Mouse (Mus musculus) kidney, adult 9 months (tissue): Measurements from ENCODE around the gene Mylk.

Source experiments
- DNase-seq: peaks from one replicate; pipeline ENCODE4 v3.0.0; 2022

The Mylk gene

GRCm38 (mm10) chr16:34855136-34855535, 110.1 kb downstream of the Mylk start:
- DNase-seq: no peak

- DNase-seq: no peak
These were observed 110.7 kb downstream of the Mylk start for GRCm38 (mm10) chr16:34855751-34856150.

- peak; percentile 90 for DNase-seq
These were observed 112.6 kb downstream of the Mylk start for GRCm38 (mm10) chr16:34857631-34858030.

- DNase-seq: no peak
These were observed 115.8 kb downstream of the Mylk start for GRCm38 (mm10) chr16:34860761-34861160.

- peak; percentile 93 for DNase-seq
These were observed 116.8 kb downstream of the Mylk start for GRCm38 (mm10) chr16:34861744-34862365.

GRCm38 (mm10) chr16:34865373-34865772, 120.4 kb downstream of the Mylk start:
- peak; percentile 36 for DNase-seq

- DNase-seq: peak; percentile 41
These were observed 122.2 kb downstream of the Mylk start for GRCm38 (mm10) chr16:34867217-34867616.

- DNase-seq: no peak
These were observed 135.2 kb downstream of the Mylk start for GRCm38 (mm10) chr16:34880031-34880778.

- no peak for DNase-seq
These were observed 135.8 kb downstream of the Mylk start for GRCm38 (mm10) chr16:34880815-34881214.

- peak; percentile 73 for DNase-seq
These were observed 142.0 kb downstream of the Mylk start for GRCm38 (mm10) chr16:34887037-34887436.

GRCm38 (mm10) chr16:34894016-34894415, 149.0 kb downstream of the Mylk start:
- peak; percentile 67 for DNase-seq

- peak; percentile 76 for DNase-seq
These were observed 150.9 kb downstream of the Mylk start for GRCm38 (mm10) chr16:34895916-34896315.

GRCm38 (mm10) chr16:34896996-34897395, 152.0 kb downstream of the Mylk start:
- peak; percentile 36 for DNase-seq

- DNase-seq: no peak
These were observed 153.2 kb downstream of the Mylk start for GRCm38 (mm10) chr16:34898057-34898789.

GRCm38 (mm10) chr16:34899071-34899808, 154.2 kb downstream of the Mylk start:
- DNase-seq: no peak

- DNase-seq: no peak
These were observed 155.0 kb downstream of the Mylk start for GRCm38 (mm10) chr16:34899997-34900396.

- DNase-seq: no peak
These were observed 155.5 kb downstream of the Mylk start for GRCm38 (mm10) chr16:34900471-34900870.

- no peak for DNase-seq
These were observed 156.0 kb downstream of the Mylk start for GRCm38 (mm10) chr16:34901031-34901430.

- DNase-seq: no peak
These were observed 156.7 kb downstream of the Mylk start for GRCm38 (mm10) chr16:34901611-34902293.

GRCm38 (mm10) chr16:34902294-34902680, 157.3 kb downstream of the Mylk start:
- DNase-seq: peak; percentile 68

- DNase-seq: no peak
These were observed 157.8 kb downstream of the Mylk start for GRCm38 (mm10) chr16:34902761-34903160.

- DNase-seq: no peak
These were observed 159.9 kb downstream of the Mylk start for GRCm38 (mm10) chr16:34904876-34905275.
